Mouse (Mus musculus) left cerebral cortex, adult 2 months (tissue): Measurements from ENCODE around the gene Nfix. TPM values are rescaled to one million over a fixed set of nuclear protein-coding genes. Genes with fewer than 3 reads are reported as not detected.
A peak's percentile ranks its signal among the peaks of the same experiment; 100 is the strongest.

Source experiments
- DNase-seq, 2 experiments: peaks; one replicate each; pipeline ENCODE4 v3.0.0; 2021 to 2022; ENCODE audit warnings: low spot score in 2 of 2, mixed read lengths in 1 of 2; ENCODE audit errors: extremely low spot score in 1 of 2
- H3K27ac ChIP-seq: fragments of 200-600 bp; 2 replicates; pipeline ENCODE4 v1.8.1; 2022
- H3K4me3 ChIP-seq: fragments of 200-600 bp; 2 replicates; pipeline ENCODE4 v1.8.1; 2022
- CTCF ChIP-seq: fragments of 200-600 bp; IDR thresholded peaks from 2 replicates; pipeline ENCODE4 v1.8.1; 2022; ENCODE audit warnings: antibody characterized with exemption, mild to moderate bottlenecking, moderate library complexity
- intact Hi-C: fragments of 180-260 bp; cut with DNase I; formaldehyde crosslinking; loops from one replicate; pipeline ENCODE4 v1.15.1; 2025
- total RNA-seq, 2 experiments: library from RNA; stranded (reverse); gene quantifications; 2 replicates each; pipeline ENCODE4 v1.2.3; 2021

Nfix gene
- total RNA-seq, 2 experiments from 2014 or later, result 347 to 350 TPM

GRCm38 (mm10) chr8:84790537-84790936, 9.6 kb downstream of the Nfix start:
- no peak for TF ChIP-seq CTCF
- peak overlapping the region; percentile 83 for H3K27ac ChIP-seq

GRCm38 (mm10) chr8:84789855-84790486, 10.2 kb downstream of the Nfix start:
- intact Hi-C loops, result no loop called here
- peak overlapping the region; percentile 83 for H3K27ac ChIP-seq
- no peak for TF ChIP-seq CTCF
- H3K4me3 ChIP-seq, result no peak overlapping the region
- DNase-seq, result no peak

More at GRCm38 (mm10) chr8:84790537-84790936, 9.6 kb downstream of the Nfix start:
- intact Hi-C loops, result no loop called here
- no peak overlapping the region for H3K4me3 ChIP-seq
- DNase-seq, result no peak

- intact Hi-C loops, result no loop called here
- TF ChIP-seq CTCF, result no peak
- Histone ChIP-seq H3K4me3 (no peak overlapping the region), H3K27ac (peak overlapping the region; percentile 83)
- no peak for DNase-seq
Observed at GRCm38 (mm10) chr8:84789345-84789744, 10.8 kb downstream of the Nfix start.

GRCm38 (mm10) chr8:84788896-84789295, 11.2 kb downstream of the Nfix start:
- Histone ChIP-seq H3K4me3 (no peak overlapping the region), H3K27ac (peak overlapping the region; percentile 83)
- peak in 1 of 2 experiments; percentile 47 for DNase-seq
- intact Hi-C loops, result no loop called here
- no peak for TF ChIP-seq CTCF

GRCm38 (mm10) chr8:84787523-84788302, 12.4 kb downstream of the Nfix start:
- Histone ChIP-seq H3K27ac (peak overlapping the region; percentile 85), H3K4me3 (no peak overlapping the region)
- no peak for TF ChIP-seq CTCF
- intact Hi-C loops, result no loop called here
- peak in 1 of 2 experiments; percentile 41 for DNase-seq

GRCm38 (mm10) chr8:84786801-84787467, 13.2 kb downstream of the Nfix start:
- Histone ChIP-seq H3K4me3 (no peak overlapping the region), H3K27ac (peak overlapping the region; percentile 85)
- intact Hi-C loops, result no loop called here
- no peak for TF ChIP-seq CTCF
- no peak for DNase-seq

GRCm38 (mm10) chr8:84785756-84786677, 14.1 kb downstream of the Nfix start:
- DNase-seq, result no peak
- no peak for TF ChIP-seq CTCF
- intact Hi-C loops, result no loop called here
- H3K27ac ChIP-seq, result peak overlapping the region; percentile 85
- peak overlapping the region; percentile 1; the same call in 1 of the 2 replicates for H3K4me3 ChIP-seq

- no peak for TF ChIP-seq CTCF
- Histone ChIP-seq H3K4me3 (no peak overlapping the region), H3K27ac (0 out of 2 replicates have a peak overlapping the region, but pooled peaks have one; percentile 96)
- no peak for DNase-seq
- intact Hi-C loops, result no loop called here
Observed at GRCm38 (mm10) chr8:84785506-84785755, 14.7 kb downstream of the Nfix start.

- Histone ChIP-seq H3K27ac (peak overlapping the region; percentile 96), H3K4me3 (peak overlapping the region; percentile 45)
- no peak for DNase-seq
- TF ChIP-seq CTCF, result no peak
- intact Hi-C loops, result no loop called here
Observed at GRCm38 (mm10) chr8:84784681-84785505, 15.3 kb downstream of the Nfix start.

- Histone ChIP-seq H3K4me3 (peak overlapping the region; percentile 45), H3K27ac (peak overlapping the region; percentile 96)
- no peak for TF ChIP-seq CTCF
- intact Hi-C loops, result no loop called here
- DNase-seq, result no peak
Observed at GRCm38 (mm10) chr8:84783919-84784581, 16.1 kb downstream of the Nfix start.
